Mouse (Mus musculus): ENCODE results near the gene Psme2.

DNA sequence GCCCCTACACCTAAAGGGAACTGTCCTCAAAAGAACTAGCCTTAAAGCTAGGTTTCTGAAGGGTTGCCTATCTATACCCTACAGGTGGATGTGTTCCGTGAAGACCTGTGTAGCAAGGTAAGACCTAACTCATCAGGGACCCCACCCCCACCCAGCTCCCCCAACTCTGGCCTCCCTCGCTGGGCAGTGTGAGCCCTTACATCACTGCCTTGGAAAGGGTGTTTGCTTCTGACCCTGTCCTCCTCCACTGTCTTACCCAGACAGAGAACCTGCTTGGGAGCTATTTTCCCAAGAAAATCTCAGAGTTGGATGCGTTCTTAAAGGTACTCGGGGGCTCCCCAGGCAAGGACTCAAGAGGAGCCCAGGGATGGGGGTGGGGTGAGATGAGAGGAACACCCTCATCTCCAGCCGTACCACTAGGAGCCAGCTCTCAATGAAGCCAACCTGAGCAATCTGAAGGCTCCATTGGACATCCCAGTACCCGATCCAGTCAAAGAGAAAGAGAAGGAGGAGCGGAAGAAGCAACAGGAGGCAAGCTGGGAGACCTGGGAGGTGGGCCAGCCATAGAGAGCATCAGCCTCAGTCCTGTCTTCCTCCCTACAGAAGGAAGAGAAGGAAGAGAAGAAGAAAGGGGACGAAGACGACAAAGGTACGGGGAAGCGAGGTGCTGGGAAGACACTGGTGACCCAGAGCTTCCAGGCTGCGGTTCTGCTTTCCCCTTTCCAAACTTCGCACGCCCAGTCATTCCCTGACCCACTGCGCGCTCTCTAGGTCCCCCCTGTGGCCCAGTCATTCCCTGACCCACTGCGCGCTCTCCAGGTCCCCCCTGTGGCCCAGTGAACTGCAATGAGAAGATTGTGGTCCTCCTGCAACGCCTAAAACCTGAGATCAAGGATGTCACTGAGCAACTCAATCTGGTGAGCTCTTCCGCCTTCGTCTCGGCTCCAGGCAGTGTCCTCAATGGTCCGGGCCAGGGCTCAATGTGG is 11.1 kb downstream of the Psme2 start:
- TF ChIP-seq CTCF (conservative IDR thresholded peaks at IDR 0.05; ENCODE audit: low read length) (no peak), POU5F1 (IDR thresholded peaks at IDR 0.05; ENCODE audit: borderline replicate concordance, low read length) (no peak)
